Mouse (Mus musculus) myocyte (in vitro differentiated cells): Measurements from ENCODE around the gene Trappc3.

Experiments used
- CEBPB ChIP-seq: IDR thresholded peaks from 2 replicates; pipeline ENCODE4 v1.6.1; 2011; ENCODE audit warnings: mild to moderate bottlenecking, moderate library complexity; ENCODE audit not compliant: poor library complexity, insufficient read depth, severe bottlenecking
- MAX ChIP-seq: IDR thresholded peaks from one replicate; pipeline ENCODE4 v1.6.1; 2011; ENCODE audit warnings: low read depth, mild to moderate bottlenecking, control low read depth
- MYOG ChIP-seq, 3 experiments: IDR thresholded peaks; one replicate each; pipeline ENCODE4 v1.6.1; 2011; ENCODE audit warnings: control low read depth in 2 of 3, low read depth in 2 of 3, mild to moderate bottlenecking in 2 of 3; ENCODE audit not compliant: insufficient read length in 2 of 3, control insufficient read depth in 1 of 3, insufficient read depth in 1 of 3
- POLR2A ChIP-seq: IDR thresholded peaks from one replicate; pipeline ENCODE4 v1.6.1; 2011; ENCODE audit warnings: low read depth, mild to moderate bottlenecking, control low read depth, moderate library complexity; ENCODE audit not compliant: insufficient read length
- REST ChIP-seq: IDR thresholded peaks from one replicate; pipeline ENCODE4 v1.6.1; 2011; ENCODE audit warnings: mild to moderate bottlenecking, control low read depth, moderate library complexity; ENCODE audit not compliant: insufficient read depth, insufficient read length
- SRF ChIP-seq: IDR thresholded peaks from one replicate; pipeline ENCODE4 v1.6.1; 2011; ENCODE audit warnings: low read depth; ENCODE audit not compliant: control insufficient read depth, insufficient read length
- TCF12 ChIP-seq: IDR thresholded peaks from one replicate; pipeline ENCODE4 v1.6.1; 2011; ENCODE audit warnings: mild to moderate bottlenecking, control low read depth; ENCODE audit not compliant: poor library complexity, insufficient read depth, severe bottlenecking
- USF1 ChIP-seq: IDR thresholded peaks from one replicate; pipeline ENCODE4 v1.6.1; 2011; ENCODE audit warnings: low read depth, mild to moderate bottlenecking, control low read depth, moderate library complexity

- TF ChIP-seq SRF (no peak), POLR2A (no peak), TCF12 (no peak), MYOG (IDR thresholded peaks at IDR 0.05; ENCODE audit: control insufficient read depth in 1 of 3, insufficient read depth in 1 of 3, insufficient read length in 2 of 3, low read depth in 2 of 3) (no peak), REST (no peak), CEBPB (no peak), MAX (no peak), USF1 (no peak)
Measured at GRCm38 (mm10) chr4:126250659-126251058, 11.5 kb upstream of the Trappc3 start.
